Mouse (Mus musculus): ENCODE results near the gene Olig1.

DNA sequence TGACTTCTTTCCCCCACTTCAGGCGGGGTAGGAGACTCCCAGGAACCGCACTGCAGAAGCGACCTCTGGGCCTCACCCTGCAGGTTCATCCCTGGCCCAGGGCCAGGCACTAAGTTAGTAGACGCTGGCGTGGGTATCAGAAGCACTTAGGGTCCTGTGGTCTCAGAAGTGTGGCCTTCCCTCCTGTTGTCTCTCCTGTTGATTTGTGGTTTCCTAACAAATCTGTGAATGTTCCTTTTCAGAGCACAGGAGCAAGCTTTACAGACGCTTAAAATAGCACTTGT is 41.9 kb upstream of the Olig1 start:
- TF ChIP-seq MAX (IDR thresholded peaks at IDR 0.05; ENCODE audit: low read depth), result no peak
- TF ChIP-seq POLR2A (IDR thresholded peaks at IDR 0.05; ENCODE audit: insufficient read length, low read depth), result no peak
- TF ChIP-seq USF1 (IDR thresholded peaks at IDR 0.05; ENCODE audit: low read depth), result no peak
- TF ChIP-seq MYOD1 (IDR thresholded peaks at IDR 0.05; ENCODE audit: control insufficient read depth in 1 of 3, insufficient read length in 2 of 3, low read depth in 2 of 3), result no peak
- TF ChIP-seq E2F4 (IDR thresholded peaks at IDR 0.05; ENCODE audit: insufficient read depth), result no peak
- TF ChIP-seq POLR2AphosphoS2 (IDR thresholded peaks at IDR 0.05; ENCODE audit: insufficient read length, low read depth), result no peak
- no peak for TF ChIP-seq TCF12 (IDR thresholded peaks at IDR 0.05; ENCODE audit: insufficient read depth, poor library complexity, severe bottlenecking)
- TF ChIP-seq CEBPB (IDR thresholded peaks at IDR 0.05; ENCODE audit: insufficient read depth, poor library complexity, severe bottlenecking), result no peak

All from myocyte (in vitro differentiated cells).